Mouse (Mus musculus) kidney, postnatal 0 days (tissue): ENCODE measurements around the gene Fads6. TPM values are rescaled to one million over a fixed set of nuclear protein-coding genes. Genes with fewer than 3 reads are reported as not detected.

ENCODE experiments used
- ATAC-seq: fragments of 200-750 bp; cut with Nextera tagmentation; replicated peaks from 2 replicates; pipeline ENCODE4 v1.8.0; 2017; ENCODE audit warnings: low read depth, moderate number of reproducible peaks, moderate TSS enrichment, moderate library complexity; ENCODE audit not compliant: low FRiP score
- DNase-seq: peaks from one replicate; pipeline ENCODE4 v3.0.0-alpha.2; 2016; ENCODE audit warnings: low spot score
- H3K27ac ChIP-seq: fragments of 300-500 bp; sonication (generic); 2 replicates; pipeline ENCODE4 v1.5.1; 2014; ENCODE audit warnings: mild to moderate bottlenecking
- H3K27me3 ChIP-seq: fragments of 300-500 bp; sonication (generic); 2 replicates; pipeline ENCODE4 v1.6.1; 2014; ENCODE audit warnings: low read length, mixed read lengths; ENCODE audit not compliant: insufficient read depth
- H3K36me3 ChIP-seq: fragments of 300-500 bp; sonication (generic); 2 replicates; pipeline ENCODE4 v1.6.1; 2014; ENCODE audit warnings: low read length, mixed read lengths; ENCODE audit not compliant: insufficient read depth
- H3K4me1 ChIP-seq: fragments of 300-500 bp; sonication (generic); replicated peaks from 2 replicates; pipeline ENCODE4 v1.6.1; 2014; ENCODE audit warnings: antibody characterized with exemption, low read length, mixed read lengths; ENCODE audit not compliant: insufficient read depth
- H3K4me2 ChIP-seq: fragments of 300-500 bp; sonication (generic); 2 replicates; pipeline ENCODE4 v1.6.1; 2014; ENCODE audit warnings: mild to moderate bottlenecking, low read length, moderate library complexity, mixed read lengths
- H3K4me3 ChIP-seq: fragments of 300-500 bp; sonication (generic); replicated peaks from 2 replicates; pipeline ENCODE4 v1.5.1; 2014; ENCODE audit warnings: low read depth, low read length
- H3K9ac ChIP-seq: fragments of 300-500 bp; sonication (generic); 2 replicates; pipeline ENCODE4 v1.6.1; 2014; ENCODE audit warnings: low read depth, low read length
- H3K9me3 ChIP-seq: fragments of 300-500 bp; sonication (generic); replicated peaks from 2 replicates; pipeline ENCODE4 v1.6.1; 2016; ENCODE audit warnings: low read length, inconsistent platforms, mixed read lengths
- CTCF ChIP-seq: IDR thresholded peaks from 2 replicates; pipeline ENCODE4 v1.5.1; 2016; ENCODE audit warnings: antibody characterized with exemption, low read depth, mild to moderate bottlenecking, moderate library complexity
- whole genome bisulfite sequencing: fragments of 180-500 bp; shearing (Covaris S2); extraction: QIAGEN DNeasy Blood & Tissue Kit; methylation state at CpG from one replicate; pipeline ENCODE4 v1.1.7; 2014; 5-methylcytosine and 5-hydroxymethylcytosine counted together
- polyA plus RNA-seq: library from polyadenylated mRNA; unstranded; fragments of >200 nt; fragmentation: Nextera tagmentation; extraction: Ambion mirVana; gene quantifications from 2 replicates; pipeline ENCODE4 v1.2.1, GENCODE M21; 2015

The Fads6 gene
- polyA plus RNA-seq, 1 experiment from 2014 or later: 1.1 TPM

DNA sequence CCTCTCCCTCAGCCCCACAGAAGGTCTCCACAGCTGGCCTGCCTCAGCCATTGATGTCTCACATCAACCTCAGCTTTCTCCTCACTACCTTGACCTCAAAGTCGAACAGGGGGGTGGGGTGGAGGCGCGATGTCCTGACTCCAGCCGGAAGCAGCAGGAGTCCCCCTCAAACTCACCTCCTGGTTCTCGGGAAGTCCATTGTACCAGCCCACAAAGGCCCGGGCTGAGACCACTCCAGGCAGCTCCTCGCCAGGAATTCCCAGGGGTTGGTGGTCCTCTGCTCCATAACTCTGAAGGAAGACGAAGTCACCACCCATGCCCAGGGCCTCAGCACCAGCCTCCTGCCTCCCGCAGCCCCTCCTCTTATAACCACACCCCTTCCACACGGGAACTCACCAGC, 26.0 kb downstream of the Fads6 start:
- DNase-seq: no peak
- Histone ChIP-seq H3K9me3 (no peaks in the 10 kb centered on the region), H3K4me2 (no peak overlapping the region), H3K4me1 (peaks cover 8% of the 10 kb centered on the region; the same call in 1 of the 2 replicates), H3K9ac (no peak overlapping the region), H3K4me3 (no peak overlapping the region), H3K27me3 (peaks cover 21% of the 10 kb centered on the region), H3K36me3 (no peaks in the 10 kb centered on the region), H3K27ac (no peak overlapping the region)
- TF ChIP-seq CTCF: no peak
- WGBS: 71% methylated on average over 10 of the region's 10 CpGs
- ATAC-seq: no peak

DNA sequence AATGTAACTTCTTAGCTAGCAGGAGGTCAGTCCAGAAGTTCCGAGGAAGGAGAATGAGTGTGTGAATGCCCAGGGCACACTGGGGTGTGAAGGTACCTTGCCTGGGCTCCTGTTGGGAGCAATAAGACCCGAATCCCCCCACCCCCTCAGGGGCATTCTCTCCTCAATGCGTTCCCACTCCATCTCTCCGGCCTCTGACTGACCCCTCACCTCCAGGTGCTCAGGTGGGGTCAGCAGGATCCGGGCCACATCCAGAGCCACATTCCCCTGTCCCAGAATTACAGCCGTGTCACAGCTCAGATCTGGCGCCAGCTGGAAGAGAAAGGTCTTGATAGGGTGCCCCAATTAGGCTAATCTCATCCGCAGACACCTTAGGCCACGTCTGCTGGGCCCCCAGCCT, 26.4 kb downstream of the Fads6 start:
- Histone ChIP-seq H3K4me3 (no peak overlapping the region), H3K4me1 (peaks cover 10% of the 10 kb centered on the region; the same call in 1 of the 2 replicates), H3K4me2 (no peak overlapping the region), H3K9ac (no peak overlapping the region), H3K9me3 (no peaks in the 10 kb centered on the region), H3K27me3 (peaks cover 25% of the 10 kb centered on the region), H3K36me3 (no peaks in the 10 kb centered on the region), H3K27ac (no peak overlapping the region)
- 81% methylated on average over 9 of the region's 9 CpGs for WGBS
- ATAC-seq (no peak), DNase-seq (no peak)
- TF ChIP-seq CTCF: no peak

DNA sequence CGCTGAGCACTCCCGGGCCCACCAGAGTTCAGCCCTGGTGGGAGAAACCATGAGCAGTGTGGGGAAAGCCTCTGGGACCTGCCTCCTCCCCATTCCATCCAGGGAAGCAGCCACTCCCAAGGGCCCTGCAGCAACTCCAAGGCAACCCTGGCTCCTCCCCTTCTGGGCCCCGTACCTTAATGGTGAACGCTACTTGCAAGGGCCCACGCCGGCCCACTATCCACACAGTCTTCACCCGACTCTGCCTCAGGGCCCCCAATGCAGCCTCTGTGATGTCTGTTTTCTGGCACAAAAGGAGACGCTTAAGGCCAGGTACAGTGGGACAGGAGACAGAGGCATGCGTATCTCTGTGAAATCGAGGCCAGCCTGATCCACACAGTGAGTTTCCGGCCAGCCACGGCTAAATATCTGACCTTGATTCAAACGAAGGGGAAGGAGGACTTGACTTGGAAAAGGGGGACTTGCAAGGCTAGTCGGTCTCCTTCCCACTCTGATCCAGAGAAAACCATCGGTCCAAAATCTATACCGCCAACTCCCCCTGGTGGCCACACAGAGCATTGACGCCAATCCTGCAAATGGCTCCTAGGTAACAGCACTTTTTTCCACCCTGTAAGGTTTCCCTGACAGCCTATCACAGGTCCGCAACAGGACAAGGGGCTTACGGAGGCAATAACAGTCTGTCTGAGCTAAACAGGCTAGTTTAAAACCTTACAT, 27.2 kb downstream of the Fads6 start:
- Histone ChIP-seq H3K4me2 (no peak overlapping the region), H3K4me1 (peaks cover 10% of the 10 kb centered on the region; the same call in 1 of the 2 replicates), H3K27me3 (peaks cover 33% of the 10 kb centered on the region), H3K36me3 (no peaks in the 10 kb centered on the region), H3K4me3 (no peak overlapping the region), H3K9me3 (no peaks in the 10 kb centered on the region), H3K9ac (no peak overlapping the region), H3K27ac (no peak overlapping the region)
- DNase-seq: peak; percentile 91
- peak; percentile 97 for TF ChIP-seq CTCF
- no peak for ATAC-seq
- 27% methylated on average over 19 of the region's 19 CpGs for WGBS

DNA sequence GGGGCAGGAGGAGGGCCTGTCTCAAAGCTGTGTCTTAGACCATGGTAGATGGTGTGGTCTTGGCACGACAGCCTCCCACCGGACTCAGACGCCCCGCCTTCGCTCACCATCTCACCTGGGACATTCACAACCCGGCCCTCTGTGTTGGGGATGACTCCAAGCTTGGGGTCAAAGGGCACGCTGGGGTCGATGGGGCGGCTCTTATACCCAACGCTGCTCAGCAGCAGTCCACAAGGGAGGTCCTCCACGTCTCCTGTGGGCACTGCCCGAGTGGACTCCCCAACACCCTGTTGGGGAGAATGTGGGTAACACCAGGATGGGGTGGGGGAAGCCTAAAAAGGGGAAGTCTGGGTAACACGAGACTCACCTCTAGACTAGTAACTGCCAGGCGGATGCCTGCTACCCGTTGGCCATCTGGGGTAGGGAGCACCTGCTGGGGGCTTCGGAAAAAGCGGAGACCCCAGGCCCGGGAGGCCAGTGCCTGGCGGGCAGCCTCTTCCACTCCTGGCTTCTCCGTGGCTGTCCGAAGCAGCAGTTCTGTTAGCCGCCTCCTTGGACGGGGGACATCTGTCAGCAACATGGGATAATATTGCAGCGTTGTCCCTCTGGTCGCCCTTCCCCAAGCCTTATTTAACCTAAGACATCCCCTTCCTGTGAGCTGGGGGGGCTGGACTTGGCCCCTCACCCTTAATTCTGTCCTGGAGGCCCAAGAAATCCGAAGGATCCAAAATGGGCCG, 28.0 kb downstream of the Fads6 start:
- Histone ChIP-seq H3K36me3 (no peaks in the 10 kb centered on the region), H3K4me1 (peaks cover 14% of the 10 kb centered on the region; the same call in 1 of the 2 replicates), H3K4me2 (no peak overlapping the region), H3K27ac (no peak overlapping the region), H3K9me3 (no peaks in the 10 kb centered on the region), H3K4me3 (no peak overlapping the region), H3K27me3 (peaks cover 39% of the 10 kb centered on the region), H3K9ac (no peak overlapping the region)
- ATAC-seq (no peak), DNase-seq (no peak)
- TF ChIP-seq CTCF: no peak
- WGBS: 82% methylated on average over 27 of the region's 27 CpGs

DNA sequence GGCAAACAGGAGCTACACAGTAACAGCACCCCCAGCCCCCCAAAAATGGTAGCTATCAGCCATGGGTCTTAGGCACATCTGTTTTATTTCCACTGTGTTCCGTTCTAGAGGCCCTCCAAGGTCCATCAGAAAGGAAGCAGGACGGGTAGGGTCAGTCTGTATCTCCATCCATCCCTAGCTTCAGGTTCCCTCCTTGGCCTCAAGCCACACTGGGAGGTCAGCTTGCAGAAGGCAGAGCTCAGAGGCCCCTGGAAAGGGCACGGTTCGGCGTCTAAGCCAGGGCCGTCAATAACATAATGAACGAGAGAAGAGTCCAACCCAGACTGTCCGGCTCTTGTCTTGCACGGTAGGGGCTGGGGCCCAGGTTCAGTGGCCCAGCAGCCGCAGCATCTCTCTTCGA, 29.5 kb downstream of the Fads6 start:
- Histone ChIP-seq H3K4me1 (peaks cover 14% of the 10 kb centered on the region; the same call in 1 of the 2 replicates), H3K27ac (no peak overlapping the region), H3K9me3 (no peaks in the 10 kb centered on the region), H3K4me3 (no peak overlapping the region), H3K9ac (no peak overlapping the region), H3K36me3 (no peaks in the 10 kb centered on the region), H3K27me3 (peaks cover 51% of the 10 kb centered on the region), H3K4me2 (no peak overlapping the region)
- WGBS: 71% methylated on average over 11 of the region's 11 CpGs
- no peak for DNase-seq
- TF ChIP-seq CTCF: no peak
- no peak for ATAC-seq

DNA sequence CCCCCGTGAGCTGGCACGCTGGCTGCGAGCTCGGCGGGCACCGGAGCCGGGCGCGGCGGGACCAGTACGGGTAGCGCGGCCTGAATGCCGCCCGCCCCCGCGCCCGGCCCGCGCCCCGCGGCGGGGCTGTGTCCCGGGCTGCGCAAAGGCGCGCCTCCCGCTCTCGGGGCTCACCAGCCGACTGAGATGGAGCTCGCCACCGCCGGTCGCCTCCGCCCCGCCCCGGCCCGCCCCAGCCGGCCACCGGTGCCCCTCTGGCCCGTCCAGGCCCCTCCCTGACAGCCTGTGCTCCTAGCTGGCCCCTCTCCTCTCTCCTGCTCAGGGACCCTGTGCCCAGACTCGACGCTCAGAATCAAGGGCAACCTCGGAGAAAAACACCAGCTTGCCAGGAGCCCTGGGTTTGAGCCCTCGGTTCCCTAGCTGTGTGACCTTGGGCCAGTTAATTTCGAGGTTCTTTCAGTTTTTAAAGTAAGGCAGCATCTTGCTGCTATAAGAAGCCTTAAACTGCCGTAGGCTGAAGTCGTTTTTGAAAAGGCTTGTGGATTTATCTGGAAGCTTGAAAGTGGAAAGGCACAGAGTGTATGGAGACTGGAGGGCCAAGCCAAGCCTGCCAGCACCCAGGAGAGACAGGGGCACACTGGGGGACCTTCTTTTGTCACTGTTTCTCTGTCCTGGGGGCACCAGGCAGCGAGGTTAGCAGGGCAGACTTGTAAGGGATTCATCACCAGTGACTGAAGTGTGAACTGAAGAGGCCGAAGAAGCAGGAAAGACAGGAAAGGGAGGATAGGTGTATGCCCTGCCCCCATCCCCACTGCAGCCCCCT, 30.2 kb downstream of the Fads6 start, which contains the start of gene Grin2c:
Grin2c (minus strand) TSS at position 183 of the 823 bp plus-strand sequence.
- H3K9me3 ChIP-seq: no peaks in the 10 kb centered on the region
- WGBS: 8% methylated on average over 49 of the region's 50 CpGs
- no peak for DNase-seq
- no peak for ATAC-seq
- peaks cover 51% of the 10 kb centered on the region for H3K27me3 ChIP-seq
- no peak within 1 kb of the TSS for H3K27ac ChIP-seq
- H3K4me2 ChIP-seq: peak within 1 kb of the TSS; percentile 60
- H3K36me3 ChIP-seq: no peaks in the 10 kb centered on the region
- TF ChIP-seq CTCF: no peak
- H3K4me3 ChIP-seq: peak within 1 kb of the TSS; percentile 31
- peaks cover 14% of the 10 kb centered on the region; the same call in 1 of the 2 replicates for H3K4me1 ChIP-seq
- H3K9ac ChIP-seq: no peak within 1 kb of the TSS
